ENCODE assay signal across 10 mouse cellular contexts in genomic region chr5:143655511-143655943, GRCm38 (mm10). TPM values are rescaled to one million over a fixed set of nuclear protein-coding genes. Genes with fewer than 3 reads are reported as not detected.
DNase-seq lines count a peak whose midpoint lies in the region; ATAC-seq and TF ChIP-seq lines count a peak whose summit lies in the region.
"Had no signal": no experiment of that assay in that cellular context is flagged by ENCODE, and none has a peak within 500 bp of the region (broad histone marks: within the 10 kb centered on the region; RNA-seq: fewer than 3 reads in every experiment).

No protein-coding gene starts in this region.

- peak overlapping the region; percentile 82 for H3K27ac ChIP-seq in gastrocnemius, adult 2 months
- peak overlapping the region; percentile 29; the same call in 1 of the 2 replicates for H3K27ac ChIP-seq in liver, adult 2 months (replicated peaks; ENCODE audit: insufficient read depth, low read depth, low read length)
- H3K27ac ChIP-seq: midbrain, embryonic 15.5 days had no signal

- TF ChIP-seq CTCF in gastrocnemius, adult 2 months (IDR thresholded peaks at IDR 0.05), result no peak
- TF ChIP-seq CTCF in liver, adult 2 months (IDR thresholded peaks at IDR 0.05; ENCODE audit: low read depth, low read length), result no peak

- 70% methylated on average over 4 of the region's 4 CpGs for WGBS in liver, adult 2 months

- no peak overlapping the region for H3K4me3 ChIP-seq in gastrocnemius, adult 2 months
- H3K4me3 ChIP-seq in liver, adult 2 months (ENCODE audit: insufficient read depth, low read depth, low read length), result no peak overlapping the region
- H3K4me3 ChIP-seq: midbrain, embryonic 15.5 days had no signal

- H3K4me1 ChIP-seq in liver, adult 2 months (ENCODE audit: control insufficient read depth, insufficient read depth, low read length), result 0 out of 2 replicates have a peak, but pooled peaks cover 2% of the 10 kb centered on the region

- intact Hi-C loops in gastrocnemius, adult 2 months (cut with DNase I), result no loop called here

- H3K27me3 ChIP-seq in liver, adult 2 months (ENCODE audit: control insufficient read depth, insufficient read depth, low read length), result no peaks in the 10 kb centered on the region
- H3K27me3 ChIP-seq: midbrain, embryonic 15.5 days had no signal

- H3K79me2 ChIP-seq in liver, adult 2 months (ENCODE audit: control insufficient read depth, insufficient read depth, low read length), result peaks cover 5% of the 10 kb centered on the region; the same call in 1 of the 2 replicates

- no peak overlapping the region for H3K9ac ChIP-seq in liver, adult 2 months (ENCODE audit: low read depth, low read length)
- H3K9ac ChIP-seq: midbrain, embryonic 15.5 days had no signal

- H3K36me3 ChIP-seq in liver, adult 2 months (ENCODE audit: control insufficient read depth, insufficient read depth, low read length), result no peaks in the 10 kb centered on the region
- H3K36me3 ChIP-seq: midbrain, embryonic 15.5 days had no signal

- no peak for TF ChIP-seq POLR2A in liver, adult 2 months (IDR thresholded peaks at IDR 0.05; ENCODE audit: extremely low read depth, insufficient read depth, low read length)

- no peak for DNase-seq in gastrocnemius, adult 2 months
- no peak for DNase-seq in gastrocnemius, adult 8-10 months (ENCODE audit: low spot score in 2 of 2)
- no peak for DNase-seq in liver, adult 2 months (ENCODE audit: extremely low read depth, low read depth, low spot score)
- no peak for DNase-seq in liver
- DNase-seq in gastrocnemius, postnatal 10 days, result no peak
- DNase-seq in urinary bladder, postnatal 25 days (ENCODE audit: low spot score), result no peak
- DNase-seq: cerebellum, adult 11-12 months had no signal

- peak; percentile 29 for ATAC-seq in erythroblast, adult 5-6 weeks (replicated peaks; ENCODE audit: low FRiP score, poor library complexity, severe bottlenecking)
- ATAC-seq in megakaryocyte progenitor cell, adult 5-6 weeks (replicated peaks; ENCODE audit: poor library complexity), result peak; percentile 37
- ATAC-seq: midbrain, embryonic 15.5 days had no signal

RNA-seq across cellular contexts. Expression of gene Cyth3, which starts 33.3 kb away (rescaled TPM):
- 10 to 100 TPM; 10.7 to 15.8 TPM for total RNA-seq in gastrocnemius, adult 2 months (2021)
- total RNA-seq in gastrocnemius, adult 8-10 months (2022), result 10 to 100 TPM in 1 of 4 experiments, 1 to 10 TPM in 3; 5.8 to 10.3 (median 9.2) TPM
- 4.4 and 5.5 TPM in 2 replicates for total RNA-seq in liver, adult 2 months (2014; rRNA removed)
- polyA plus RNA-seq in liver, adult 2 months (2012; rRNA removed), result 2.1 and 2.9 TPM in 2 replicates
- total RNA-seq in erythroblast, adult 5-6 weeks (2015; ENCODE audit: low replicate concordance), result 105 and 106 TPM in 2 replicates
- total RNA-seq in erythroblast, adult 5-6 weeks (2017; ENCODE audit: low replicate concordance), result 145 and 205 TPM in 2 replicates
- 10.4 and 15.7 TPM in 2 replicates for total RNA-seq in megakaryocyte progenitor cell, adult 5-6 weeks (2015)
- total RNA-seq in megakaryocyte progenitor cell, adult 5-6 weeks (2017), result 8.8 and 17.4 TPM in 2 replicates
- 10 to 100 TPM; 39.9 to 51.8 TPM for total RNA-seq in gastrocnemius, postnatal 10 days (2021)
